Mouse (Mus musculus) megakaryocyte, embryonic 14.5 days (primary cell): ENCODE data around the gene 2410015M20Rik. TPM values are rescaled to one million over a fixed set of nuclear protein-coding genes. Genes with fewer than 3 reads are reported as not detected.
A peak's percentile ranks its signal among the peaks of the same experiment; 100 is the strongest.
"Not testable (repeated sequence)": the region's sequence is repeated elsewhere in the genome, so short reads cannot be mapped to it uniquely, and the experiment has no call there.

Experiments used
- H3K27me3 ChIP-seq: replicated peaks from 2 replicates; pipeline ENCODE3; 2012; ENCODE audit warnings: inconsistent platforms
- H3K36me3 ChIP-seq: replicated peaks from 2 replicates; pipeline ENCODE3; 2012; ENCODE audit warnings: low read length, inconsistent platforms, mixed read lengths
- H3K4me1 ChIP-seq: 2 replicates; pipeline ENCODE4 v1.6.1; 2012; ENCODE audit warnings: inconsistent platforms
- H3K4me3 ChIP-seq: replicated peaks from 2 replicates; pipeline ENCODE3; 2012; ENCODE audit warnings: moderate library complexity, mild to moderate bottlenecking, inconsistent platforms
- H3K9me3 ChIP-seq: 2 replicates; pipeline ENCODE4 v1.6.1; 2012; ENCODE audit warnings: inconsistent platforms
- FLI1 ChIP-seq: IDR thresholded peaks from 2 replicates; pipeline ENCODE4 v1.6.1; 2012; ENCODE audit warnings: low read length, inconsistent platforms, mixed read lengths
- GATA1 ChIP-seq: IDR thresholded peaks from 3 replicates; pipeline ENCODE4 v1.6.1; 2012; ENCODE audit warnings: mixed read lengths, low read length, inconsistent platforms, borderline replicate concordance
- polyA plus RNA-seq: library from polyadenylated mRNA; stranded (reverse); fragments of >175 nt; gene quantifications from 2 replicates; pipeline ENCODE4 v1.2.3, GENCODE M21; 2012; ENCODE audit warnings: low replicate concordance; ENCODE audit not compliant: insufficient read depth

Gene 2410015M20Rik
- polyA plus RNA-seq, 1 experiment, result 344 TPM

DNA sequence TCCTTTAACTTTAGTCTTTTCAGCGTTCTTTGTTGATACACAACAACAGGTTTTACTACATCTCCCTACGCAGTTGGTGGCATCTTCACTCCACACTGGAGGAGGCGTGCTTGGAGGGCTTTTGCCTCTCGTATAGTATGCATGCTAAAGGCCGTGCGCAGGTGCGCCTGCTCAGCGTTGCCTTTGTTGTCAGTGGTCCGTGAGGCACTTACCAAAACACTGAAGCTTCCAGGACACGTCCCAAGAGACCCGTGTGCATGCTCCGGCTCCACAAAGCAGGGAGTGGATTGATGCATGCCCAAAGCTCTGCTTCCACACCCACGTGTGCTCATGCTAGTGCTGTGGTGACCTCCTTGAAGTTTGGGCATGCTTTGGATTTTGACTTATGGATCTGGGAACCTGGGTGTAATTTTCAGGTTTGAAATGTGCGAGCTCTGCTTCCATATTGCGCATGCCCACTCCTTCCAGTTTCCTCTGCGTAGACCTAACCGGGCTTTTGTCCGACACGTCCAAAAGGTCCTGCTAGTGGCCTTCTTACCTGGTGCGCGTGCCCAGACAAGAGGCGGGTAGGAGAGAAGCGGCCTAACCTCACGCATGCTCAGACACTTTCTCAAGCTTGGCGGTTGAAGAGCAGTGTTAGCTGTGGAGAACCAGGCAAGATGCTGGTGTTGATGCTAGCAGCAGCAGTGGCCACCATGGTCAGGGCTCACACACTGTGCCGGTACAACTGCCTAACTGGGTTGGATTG, 18.1 kb upstream of the 2410015M20Rik start, which contains the start of gene Catsperd:
Catsperd (plus strand) TSS at position 614 of the 748 bp plus-strand sequence.
- Histone ChIP-seq H3K36me3 (peaks cover 24% of the 10 kb centered on the region), H3K4me1 (peaks cover 38% of the 10 kb centered on the region), H3K27me3 (peaks cover 15% of the 10 kb centered on the region), H3K4me3 (peak within 1 kb of the TSS; percentile 99), H3K9me3 (peaks cover 5% of the 10 kb centered on the region; the same call in 1 of the 2 replicates)
- TF ChIP-seq GATA1 (no peak), FLI1 (no peak)

DNA sequence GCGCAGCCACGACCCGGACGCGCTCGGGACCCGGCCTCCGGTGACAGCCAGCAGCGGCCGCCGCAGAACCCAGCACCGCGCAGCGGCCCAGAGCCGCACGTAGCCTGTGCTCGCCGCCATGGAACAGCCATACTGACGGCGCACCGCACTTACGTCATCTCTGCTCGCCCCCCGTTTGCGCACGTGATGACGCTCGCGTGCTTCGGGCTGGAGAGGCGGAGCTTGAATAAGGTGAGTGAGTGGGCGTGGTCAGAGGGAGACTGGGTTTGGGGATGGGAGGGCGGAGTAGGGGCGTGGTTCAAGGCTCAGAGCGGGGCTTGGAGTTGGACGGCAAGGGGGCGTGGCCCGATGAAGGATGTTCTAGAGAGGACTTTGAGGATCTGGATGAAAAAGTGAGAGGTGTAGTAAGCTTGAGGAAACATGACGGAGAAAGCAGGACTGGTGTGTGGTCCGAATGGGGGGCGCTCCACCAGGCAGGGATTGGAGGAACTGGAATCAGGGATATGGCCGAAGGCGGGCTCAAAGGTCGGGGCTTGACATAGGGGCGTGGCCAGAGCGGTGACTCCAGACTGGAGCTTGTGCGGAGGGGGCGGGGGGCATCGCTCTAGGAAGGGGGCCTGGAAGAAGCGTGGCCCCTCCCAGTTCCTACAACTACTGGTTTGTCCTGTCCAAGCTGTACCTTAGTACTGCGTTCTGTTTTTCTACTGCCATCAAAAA, 17.3 kb upstream of the 2410015M20Rik start, which contains the start of gene Lonp1:
Lonp1 (minus strand) TSS at position 134 of the 717 bp plus-strand sequence.
- peaks cover 41% of the 10 kb centered on the region for H3K4me1 ChIP-seq
- peaks cover 32% of the 10 kb centered on the region for H3K36me3 ChIP-seq
- no peak for TF ChIP-seq GATA1
- TF ChIP-seq FLI1, result no peak
- peak within 1 kb of the TSS; percentile 99 for H3K4me3 ChIP-seq
- peaks cover 12% of the 10 kb centered on the region for H3K27me3 ChIP-seq
- peaks cover 5% of the 10 kb centered on the region; the same call in 1 of the 2 replicates for H3K9me3 ChIP-seq

DNA sequence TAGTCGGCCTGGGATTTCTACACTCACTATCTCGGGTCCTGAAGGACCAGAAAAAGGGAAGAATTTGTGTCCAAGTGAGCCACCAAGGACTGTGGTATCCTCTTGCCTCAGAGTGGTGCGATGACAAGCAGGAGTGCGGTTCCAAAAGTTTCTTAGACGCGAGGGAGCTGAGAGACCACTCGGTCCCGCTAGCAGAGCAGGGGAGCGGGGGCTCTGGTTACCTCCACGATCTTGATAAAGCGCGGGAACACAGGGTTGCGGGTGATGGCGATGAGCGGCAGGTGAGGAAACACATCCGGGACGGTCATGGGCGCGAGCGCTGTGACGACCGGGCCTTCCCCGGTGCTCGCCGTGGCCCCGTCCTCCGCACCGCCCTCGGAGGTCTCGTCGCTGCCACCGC, 16.7 kb upstream of the 2410015M20Rik start:
- TF ChIP-seq GATA1 (no peak), FLI1 (no peak)
- H3K36me3 ChIP-seq, result peaks cover 37% of the 10 kb centered on the region
- H3K4me3 ChIP-seq, result peak overlapping the region; percentile 99
- peaks cover 11% of the 10 kb centered on the region for H3K27me3 ChIP-seq
- H3K4me1 ChIP-seq, result peaks cover 44% of the 10 kb centered on the region
- H3K9me3 ChIP-seq, result peaks cover 5% of the 10 kb centered on the region; the same call in 1 of the 2 replicates

DNA sequence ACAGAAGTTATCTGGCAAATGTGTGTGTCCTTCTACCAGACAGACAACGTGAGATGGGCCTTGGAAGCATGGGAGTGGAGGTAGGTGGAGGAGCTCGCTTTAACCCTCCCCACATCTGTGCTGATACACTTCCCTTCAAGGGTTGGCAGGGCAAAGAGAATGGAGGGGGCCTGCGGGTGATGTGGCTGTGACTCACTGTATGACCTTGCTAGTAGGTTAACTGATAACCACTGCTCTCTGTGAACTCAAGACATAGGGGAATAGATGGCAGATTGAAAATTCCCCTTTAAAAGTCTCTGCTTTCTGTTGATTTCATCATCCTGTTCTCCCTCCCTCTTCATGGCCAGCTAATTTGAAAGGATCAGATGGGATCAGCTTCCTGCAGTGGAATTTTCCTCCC, 15.9 kb upstream of the 2410015M20Rik start:
- TF ChIP-seq GATA1, result no peak
- no peak for TF ChIP-seq FLI1
- Histone ChIP-seq H3K9me3 (no peaks in the 10 kb centered on the region), H3K36me3 (peaks cover 44% of the 10 kb centered on the region), H3K27me3 (peaks cover 7% of the 10 kb centered on the region), H3K4me1 (peaks cover 44% of the 10 kb centered on the region), H3K4me3 (peak overlapping the region; percentile 99)

DNA sequence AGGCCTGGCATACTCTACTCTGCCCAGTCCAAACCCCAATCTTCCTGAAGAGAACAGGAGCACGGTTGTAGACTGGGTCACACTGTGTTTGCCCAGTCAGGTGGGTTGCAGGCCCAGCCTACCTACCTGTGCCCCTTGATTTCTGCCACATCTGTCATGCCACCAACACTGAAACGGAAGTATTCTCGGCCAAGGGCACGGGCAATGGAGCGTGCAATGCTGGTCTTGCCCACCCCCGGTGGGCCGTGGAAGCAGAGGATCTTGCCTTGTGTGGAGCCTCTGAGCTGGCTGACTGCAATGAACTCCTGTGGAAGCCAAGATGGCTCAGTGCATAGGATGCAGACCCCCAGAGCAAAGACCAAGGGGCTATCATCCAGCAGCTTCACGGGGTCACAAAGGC, 8.1 kb upstream of the 2410015M20Rik start:
- Histone ChIP-seq H3K9me3 (no peaks in the 10 kb centered on the region), H3K4me1 (peaks cover 62% of the 10 kb centered on the region), H3K4me3 (no peak overlapping the region), H3K27me3 (no peaks in the 10 kb centered on the region), H3K36me3 (peaks cover 82% of the 10 kb centered on the region)
- no peak for TF ChIP-seq GATA1
- TF ChIP-seq FLI1, result no peak

DNA sequence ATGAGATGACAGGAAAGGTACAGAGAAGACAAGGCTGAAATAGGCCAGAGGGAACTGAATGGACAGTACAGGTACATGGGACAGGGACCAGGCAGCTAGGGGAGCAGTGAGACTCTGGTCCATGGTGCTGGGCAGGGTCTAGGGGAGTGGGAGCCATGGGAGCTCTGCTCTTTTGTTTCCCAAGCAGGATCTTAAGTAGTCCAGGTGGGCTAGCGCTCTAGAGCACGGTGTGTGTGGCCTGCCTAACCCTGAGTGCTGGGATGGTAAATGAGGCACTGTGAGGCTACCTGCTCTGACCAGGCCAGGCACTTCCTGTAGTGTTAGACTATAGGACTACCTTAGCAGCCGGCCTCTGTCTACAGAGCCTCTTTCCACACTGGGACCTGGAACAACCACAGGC, 7.2 kb upstream of the 2410015M20Rik start:
- peaks cover 73% of the 10 kb centered on the region for H3K36me3 ChIP-seq
- no peak for TF ChIP-seq FLI1
- no peak for TF ChIP-seq GATA1
- H3K9me3 ChIP-seq, result no peaks in the 10 kb centered on the region
- H3K27me3 ChIP-seq, result no peaks in the 10 kb centered on the region
- H3K4me1 ChIP-seq, result peaks cover 67% of the 10 kb centered on the region
- no peak overlapping the region for H3K4me3 ChIP-seq

DNA sequence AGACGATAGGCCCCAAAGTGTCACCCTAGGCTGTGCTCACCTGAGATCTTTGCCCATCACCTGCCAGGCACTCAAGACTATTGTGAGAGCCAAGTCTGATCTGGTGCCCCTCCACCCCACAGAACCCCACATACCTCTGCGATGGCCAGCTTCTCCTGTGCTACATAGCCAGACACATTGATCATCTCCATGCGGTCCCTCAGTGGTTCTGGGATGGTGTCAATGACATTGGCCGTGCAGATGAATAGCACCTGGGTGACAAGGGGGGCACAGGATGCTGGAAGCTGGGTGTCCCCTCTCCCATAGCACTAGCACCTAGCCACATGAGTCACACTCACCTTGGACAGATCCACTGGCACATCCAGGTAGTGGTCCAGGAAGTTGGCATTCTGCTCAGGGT, 6.2 kb upstream of the 2410015M20Rik start:
- TF ChIP-seq FLI1 (no peak), GATA1 (no peak)
- Histone ChIP-seq H3K27me3 (no peaks in the 10 kb centered on the region), H3K4me1 (peaks cover 74% of the 10 kb centered on the region), H3K4me3 (peak overlapping the region; percentile 64), H3K36me3 (peaks cover 67% of the 10 kb centered on the region), H3K9me3 (no peaks in the 10 kb centered on the region)

DNA sequence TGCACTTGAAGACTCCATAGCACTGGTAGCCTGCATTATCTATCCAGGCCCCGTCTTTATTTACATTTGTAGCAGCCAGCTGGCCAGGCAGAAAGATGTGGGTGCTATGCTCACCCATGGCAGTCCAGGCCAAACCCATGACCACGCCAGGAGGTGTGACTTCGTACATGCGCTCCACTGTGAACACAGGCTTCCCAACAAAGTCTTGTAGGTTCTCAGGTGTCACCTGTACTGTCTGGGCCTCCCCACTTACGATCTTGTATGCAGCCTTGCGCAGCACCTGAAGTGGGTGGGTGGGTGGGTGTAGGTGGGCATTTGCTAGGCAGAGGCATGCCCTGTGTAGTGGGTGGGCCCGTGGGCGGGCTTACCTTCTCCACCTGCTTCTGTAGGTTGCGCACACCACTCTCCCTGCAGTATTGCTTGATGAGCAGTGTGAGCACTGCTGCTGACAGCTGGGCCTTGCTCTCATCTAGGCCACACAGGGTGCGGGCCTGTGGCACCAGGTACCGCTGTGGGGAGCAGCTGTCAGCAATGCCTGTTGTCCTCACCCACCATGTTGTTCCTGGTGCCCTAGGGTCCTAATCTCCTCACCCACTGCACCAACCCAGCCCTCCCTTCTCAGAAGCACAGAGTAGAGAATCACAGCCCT, 5.7 kb upstream of the 2410015M20Rik start:
- H3K9me3 ChIP-seq, result no peaks in the 10 kb centered on the region
- peak overlapping the region; percentile 99 for H3K4me3 ChIP-seq
- peaks cover 78% of the 10 kb centered on the region for H3K4me1 ChIP-seq
- H3K27me3 ChIP-seq, result no peaks in the 10 kb centered on the region
- H3K36me3 ChIP-seq, result peaks cover 61% of the 10 kb centered on the region
- TF ChIP-seq FLI1 (no peak), GATA1 (no peak)

DNA sequence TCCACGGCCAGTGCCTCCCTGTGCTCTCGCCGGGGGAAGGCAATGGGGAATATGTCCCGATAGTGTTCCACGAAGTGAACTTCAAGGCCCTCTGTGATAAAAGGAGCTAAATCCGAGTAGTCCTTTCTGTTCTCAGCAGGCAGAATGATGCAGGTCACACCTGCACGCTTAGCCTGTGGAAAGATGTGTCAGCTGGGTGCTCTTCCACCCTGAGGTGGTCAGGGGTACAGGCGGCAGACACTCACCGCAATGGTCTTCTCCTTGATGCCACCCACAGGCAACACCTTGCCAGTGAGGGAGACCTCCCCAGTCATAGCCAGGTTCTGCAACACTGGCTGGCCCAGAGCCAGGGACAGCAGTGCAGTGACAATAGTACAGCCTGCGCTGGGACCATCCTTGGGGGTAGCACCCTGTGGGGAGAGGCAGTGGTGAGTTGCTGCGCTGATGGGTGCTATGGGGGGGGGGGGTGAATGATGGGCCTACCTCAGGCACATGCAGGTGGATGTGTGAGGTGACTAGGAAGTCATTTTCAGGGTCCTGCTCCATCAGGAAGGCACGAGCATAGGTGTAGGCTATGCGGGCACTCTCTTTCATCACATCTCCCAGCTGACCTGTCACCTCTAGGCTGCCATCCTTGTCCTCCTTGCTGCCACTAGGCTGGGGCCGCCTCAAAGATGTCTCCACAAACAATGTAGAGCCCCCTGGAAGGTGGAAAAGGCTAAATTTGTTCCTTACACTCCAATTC, 5.0 kb upstream of the 2410015M20Rik start:
- H3K36me3 ChIP-seq, result peaks cover 54% of the 10 kb centered on the region
- no peaks in the 10 kb centered on the region for H3K27me3 ChIP-seq
- H3K9me3 ChIP-seq, result no peaks in the 10 kb centered on the region
- peak overlapping the region; percentile 99 for H3K4me3 ChIP-seq
- H3K4me1 ChIP-seq, result peaks cover 77% of the 10 kb centered on the region
- TF ChIP-seq GATA1, result no peak
- no peak for TF ChIP-seq FLI1

DNA sequence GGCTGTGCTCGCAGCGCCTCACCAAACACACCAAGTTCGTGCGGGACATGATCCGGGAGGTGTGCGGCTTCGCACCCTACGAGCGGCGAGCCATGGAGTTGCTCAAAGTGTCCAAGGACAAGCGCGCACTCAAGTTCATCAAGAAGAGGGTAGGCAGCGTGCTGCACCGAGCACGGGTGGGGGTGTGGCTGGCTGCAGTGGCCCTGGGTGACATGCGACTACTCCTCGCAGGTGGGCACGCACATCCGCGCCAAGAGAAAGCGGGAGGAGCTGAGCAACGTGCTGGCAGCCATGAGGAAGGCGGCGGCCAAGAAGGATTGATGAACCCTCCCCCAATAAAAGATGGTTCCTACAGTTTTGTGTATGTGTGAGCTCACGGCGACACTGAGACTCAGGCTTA, 4.3 kb upstream of the 2410015M20Rik start:
- H3K27me3 ChIP-seq, H3K9me3 ChIP-seq: not testable (repeated sequence)
- H3K36me3 ChIP-seq, result peaks cover 48% of the 10 kb centered on the region
- peaks cover 78% of the 10 kb centered on the region for H3K4me1 ChIP-seq
- peak overlapping the region; percentile 99 for H3K4me3 ChIP-seq
